Mouse (Mus musculus) liver, postnatal 0 days (tissue): ENCODE measurements around the gene Fat3.

Experiments used
- CTCF ChIP-seq: sonication (generic); IDR thresholded peaks from 2 replicates; pipeline ENCODE4 v1.5.1; 2016; ENCODE audit warnings: antibody characterized with exemption, low read depth
- EP300 ChIP-seq: IDR thresholded peaks from 2 replicates; pipeline ENCODE4 v1.6.1; 2016; ENCODE audit warnings: antibody characterized with exemption, low read depth, mild to moderate bottlenecking

DNA sequence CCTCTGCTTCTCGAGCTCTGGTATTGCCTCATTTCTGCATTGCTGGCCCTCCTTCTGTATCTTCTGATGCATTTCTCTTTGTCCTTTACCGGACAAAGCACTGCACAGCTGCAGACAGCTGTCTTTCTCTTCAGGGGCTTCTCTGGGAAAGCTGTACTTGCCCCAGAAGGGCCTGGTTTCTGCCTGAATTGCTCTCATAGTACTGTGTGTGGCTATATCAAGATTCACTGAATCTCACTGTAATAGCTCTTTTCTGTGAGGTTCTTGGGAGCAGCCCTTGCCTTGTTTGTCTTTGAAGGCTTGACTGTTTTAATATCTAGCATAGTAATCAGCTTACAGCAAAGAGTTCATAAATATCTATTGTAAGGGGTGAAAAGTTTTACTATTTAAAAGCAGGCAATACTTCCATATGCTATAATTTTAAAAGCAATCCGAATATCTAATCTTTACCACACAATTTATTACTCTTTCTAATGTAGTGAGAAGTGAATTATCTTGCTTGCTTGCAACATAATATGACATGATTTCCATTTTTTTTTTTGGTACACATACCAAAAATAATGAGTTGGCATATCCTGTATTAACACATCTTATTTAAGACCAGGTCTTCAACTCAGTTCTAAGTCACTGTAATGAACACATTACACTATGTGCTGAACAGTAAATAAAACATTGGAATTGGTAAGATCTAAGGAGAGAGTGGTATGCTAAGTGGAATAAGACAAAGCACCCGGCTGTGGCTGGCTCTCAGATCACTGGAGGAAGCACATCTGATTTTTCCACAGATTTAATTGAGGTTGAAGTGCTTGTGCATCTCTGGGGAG, 348.1 kb downstream of the Fat3 start:
- TF ChIP-seq CTCF = no peak
- no peak for TF ChIP-seq EP300
